Mouse (Mus musculus): ENCODE results near the gene Cfap43. TPM values are rescaled to one million over a fixed set of nuclear protein-coding genes. Genes with fewer than 3 reads are reported as not detected.
"Not testable (repeated sequence)": the region's sequence is repeated elsewhere in the genome, so short reads cannot be mapped to it uniquely, and the experiment has no call there.

Gene Cfap43
- total and polyA plus RNA-seq, 2 experiments from 2014 or later = 2.8 TPM

GRCm38 (mm10) chr19:47857957-47858942 is 60.8 kb downstream of the Cfap43 start:
- Histone ChIP-seq H3K27ac (no peak overlapping the region), H3K9me3 (ENCODE audit: low read length) (no peaks in the 10 kb centered on the region), H3K4me1 (ENCODE audit: insufficient read depth, low read length) (0 out of 2 replicates have a peak, but pooled peaks cover 3% of the 10 kb centered on the region), H3K36me3 (ENCODE audit: insufficient read depth, low read length) (no peaks in the 10 kb centered on the region; the same call in 1 of the 2 replicates), H3K4me2 (ENCODE audit: low read depth, low read length) (no peak overlapping the region), H3K27me3 (ENCODE audit: insufficient read depth, low read length) (no peaks in the 10 kb centered on the region), H3K4me3 (ENCODE audit: low read length) (no peak overlapping the region), H3K9ac (replicated peaks; ENCODE audit: low read length) (no peak overlapping the region)
- no peak for TF ChIP-seq CTCF (IDR thresholded peaks at IDR 0.05; ENCODE audit: low read depth)
- ATAC-seq (no peak), DNase-seq (ENCODE audit: low spot score) (no peak)
- WGBS = 64% methylated on average over 18 of the region's 18 CpGs

GRCm38 (mm10) chr19:47854796-47855783 is 64.0 kb downstream of the Cfap43 start, which contains the start of gene Gsto1:
TSS of gene Gsto1 (plus strand) at chr19:47854970.
- H3K27ac ChIP-seq = peak within 1 kb of the TSS; percentile 59; the same call in 1 of the 2 replicates
- peak within 1 kb of the TSS; percentile 96 for H3K4me2 ChIP-seq (ENCODE audit: low read depth, low read length)
- no peaks in the 10 kb centered on the region for H3K27me3 ChIP-seq (ENCODE audit: insufficient read depth, low read length)
- TF ChIP-seq CTCF (IDR thresholded peaks at IDR 0.05; ENCODE audit: low read depth) = no peak
- H3K4me3 ChIP-seq (ENCODE audit: low read length) = peak within 1 kb of the TSS; percentile 64
- DNase-seq (ENCODE audit: low spot score) (peak; percentile 91), ATAC-seq (peak; percentile 96)
- no peaks in the 10 kb centered on the region for H3K9me3 ChIP-seq (ENCODE audit: low read length)
- H3K36me3 ChIP-seq (ENCODE audit: insufficient read depth, low read length) = no peaks in the 10 kb centered on the region
- peak within 1 kb of the TSS; percentile 70 for H3K9ac ChIP-seq (replicated peaks; ENCODE audit: low read length)
- H3K4me1 ChIP-seq (ENCODE audit: insufficient read depth, low read length) = 0 out of 2 replicates have a peak, but pooled peaks cover 3% of the 10 kb centered on the region
- under 1% methylated on average over 59 of the region's 60 CpGs for WGBS

GRCm38 (mm10) chr19:47853951-47854795 is 64.9 kb downstream of the Cfap43 start:
- Histone ChIP-seq H3K27me3 (ENCODE audit: insufficient read depth, low read length) (no peaks in the 10 kb centered on the region), H3K36me3 (ENCODE audit: insufficient read depth, low read length) (no peaks in the 10 kb centered on the region), H3K9ac (replicated peaks; ENCODE audit: low read length) (peak overlapping the region; percentile 70), H3K27ac (peak overlapping the region; percentile 8; the same call in 1 of the 2 replicates), H3K4me3 (ENCODE audit: low read length) (peak overlapping the region; percentile 64), H3K9me3 (ENCODE audit: low read length) (no peaks in the 10 kb centered on the region), H3K4me1 (ENCODE audit: insufficient read depth, low read length) (0 out of 2 replicates have a peak, but pooled peaks cover 3% of the 10 kb centered on the region), H3K4me2 (ENCODE audit: low read depth, low read length) (peak overlapping the region; percentile 96)
- 19% methylated on average over 13 of the region's 13 CpGs for WGBS
- peak; percentile 52 for TF ChIP-seq CTCF (IDR thresholded peaks at IDR 0.05; ENCODE audit: low read depth)
- DNase-seq (ENCODE audit: low spot score) (peak; percentile 30), ATAC-seq (no peak; the same call in 1 of the 2 replicates)

- no peaks in the 10 kb centered on the region for H3K36me3 ChIP-seq (ENCODE audit: insufficient read depth, low read length)
- no peaks in the 10 kb centered on the region for H3K27me3 ChIP-seq (ENCODE audit: insufficient read depth, low read length)
- ATAC-seq = no peak
- H3K27ac ChIP-seq = no peak overlapping the region
- no peaks in the 10 kb centered on the region for H3K9me3 ChIP-seq (ENCODE audit: low read length)
- no peak overlapping the region for H3K4me2 ChIP-seq (ENCODE audit: low read depth, low read length)
- WGBS = 87% methylated on average over 3 of the region's 3 CpGs
- no peak for TF ChIP-seq CTCF (IDR thresholded peaks at IDR 0.05; ENCODE audit: low read depth)
- 0 out of 2 replicates have a peak, but pooled peaks cover 3% of the 10 kb centered on the region for H3K4me1 ChIP-seq (ENCODE audit: insufficient read depth, low read length)
- no peak overlapping the region for H3K4me3 ChIP-seq (ENCODE audit: low read length)
- no peak for DNase-seq (ENCODE audit: low spot score)
- H3K9ac ChIP-seq (replicated peaks; ENCODE audit: low read length) = no peak overlapping the region
Measured at GRCm38 (mm10) chr19:47853053-47853452, 66.0 kb downstream of the Cfap43 start.

- H3K4me1 ChIP-seq (ENCODE audit: insufficient read depth, low read length); H3K9me3 ChIP-seq (ENCODE audit: low read length); H3K4me3 ChIP-seq (ENCODE audit: low read length); H3K9ac ChIP-seq (replicated peaks; ENCODE audit: low read length); H3K27ac ChIP-seq; ATAC-seq; H3K4me2 ChIP-seq (ENCODE audit: low read depth, low read length); H3K27me3 ChIP-seq (ENCODE audit: insufficient read depth, low read length); H3K36me3 ChIP-seq (ENCODE audit: insufficient read depth, low read length); DNase-seq (ENCODE audit: low spot score): not testable (repeated sequence)
- WGBS = 96% methylated on average over 3 of the region's 3 CpGs
Measured at GRCm38 (mm10) chr19:47852131-47852530, 67.0 kb downstream of the Cfap43 start.
